Mouse (Mus musculus) forelimb bud, embryonic 11.5 days (tissue): ENCODE measurements around the gene Fsd1.

Experiments used
- DNase-seq: peaks from one replicate; pipeline ENCODE4 v3.0.0-alpha.2; 2012; ENCODE audit warnings: low read depth, low spot score

The Fsd1 gene

DNA sequence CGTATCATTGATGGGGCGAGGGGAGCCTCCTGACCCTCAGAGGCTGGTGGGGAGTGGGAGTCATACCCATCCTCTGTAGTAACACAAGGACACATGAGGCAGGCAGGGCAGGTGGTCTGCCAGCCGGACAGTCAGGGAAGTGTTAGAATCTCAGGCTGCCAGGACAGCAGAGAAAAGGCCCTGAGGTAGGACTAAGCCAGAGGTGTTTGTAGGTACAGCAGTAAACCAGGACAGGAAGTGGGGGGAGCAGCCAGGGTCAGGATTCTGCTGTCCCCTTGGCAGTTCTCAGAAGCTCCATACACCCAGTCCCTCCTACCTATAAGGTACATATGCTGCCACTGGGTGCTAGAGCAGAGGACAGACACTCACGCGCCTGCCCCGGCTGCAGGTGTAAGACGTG, 24.7 kb upstream of the Fsd1 start:
- no peak for DNase-seq

DNA sequence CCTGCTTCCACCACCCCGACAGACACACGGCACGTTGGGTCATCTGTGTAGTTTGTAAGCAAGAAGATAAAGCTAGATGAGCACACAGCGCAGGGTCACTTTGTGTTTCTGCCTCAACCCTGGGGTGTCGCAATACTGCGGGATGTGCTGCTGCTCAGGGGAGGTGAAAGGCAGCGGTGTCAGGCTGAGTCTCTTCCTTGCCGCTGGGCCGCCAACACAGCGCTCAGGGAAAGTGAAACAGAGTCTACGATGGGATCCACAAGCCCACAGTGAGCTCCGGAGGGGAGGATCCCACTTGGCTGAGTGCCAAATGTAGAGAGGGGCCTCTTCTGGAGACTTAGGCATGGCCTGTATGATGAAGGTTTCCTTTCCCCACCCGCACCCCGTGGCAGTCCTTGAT, 23.1 kb upstream of the Fsd1 start:
- DNase-seq: no peak

DNA sequence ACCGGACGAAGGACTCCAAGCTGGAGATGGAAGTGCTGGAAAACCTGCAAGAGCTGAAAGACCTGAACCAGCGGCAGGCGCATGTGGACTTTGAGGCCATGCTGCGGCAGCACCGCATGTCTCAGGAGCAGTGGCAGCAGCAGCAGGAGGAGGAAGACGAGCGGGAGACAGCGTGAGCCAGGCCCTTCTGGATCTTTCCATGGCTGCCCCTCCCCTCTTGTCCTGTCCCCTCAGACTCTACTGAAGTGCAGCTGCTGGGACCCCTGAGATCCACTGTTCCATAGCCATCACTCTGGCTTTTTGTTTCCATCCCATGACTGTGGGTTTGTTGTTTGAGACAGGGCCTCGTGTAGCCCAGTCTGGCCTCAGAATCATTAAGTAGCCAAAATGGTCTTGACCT, 21.8 kb upstream of the Fsd1 start:
- no peak for DNase-seq

DNA sequence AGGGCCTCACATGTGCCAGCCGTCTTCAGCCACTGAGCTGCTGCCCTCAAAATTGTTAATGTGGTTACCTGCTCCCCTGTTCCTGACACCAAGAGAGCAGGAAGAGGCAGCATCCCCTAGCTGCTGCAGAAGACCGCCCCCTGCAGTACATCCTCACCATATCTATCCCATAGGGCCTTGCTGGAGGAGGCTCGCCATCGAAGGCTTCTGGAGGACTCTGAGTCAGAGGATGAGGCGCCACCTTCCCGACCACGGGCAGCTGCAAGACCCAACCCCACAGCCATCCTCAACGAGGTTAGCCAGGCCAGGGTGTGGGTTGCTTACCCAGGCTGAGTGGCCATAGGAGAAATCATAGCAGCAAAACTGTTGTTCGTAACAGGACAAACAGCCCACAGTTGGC, 21.3 kb upstream of the Fsd1 start:
- DNase-seq: no peak

DNA sequence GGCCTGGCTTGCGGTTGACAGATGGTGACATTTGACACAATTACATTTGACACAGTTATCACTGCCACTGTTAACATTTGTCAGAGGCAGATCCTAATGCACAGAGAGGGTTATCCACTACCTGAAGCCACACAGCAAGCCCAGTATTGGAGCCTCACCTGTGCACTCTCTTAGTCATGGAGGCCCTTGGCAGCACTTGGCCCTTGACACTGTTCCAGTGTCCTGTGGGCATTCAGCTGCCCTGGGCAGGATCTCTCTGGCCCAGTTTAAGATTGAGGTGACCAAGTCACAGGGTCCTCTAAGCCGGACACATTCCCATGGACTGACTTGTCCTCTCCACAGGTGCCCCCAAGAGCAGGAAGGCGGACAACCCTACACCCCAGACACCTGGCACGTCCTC, 19.1 kb upstream of the Fsd1 start:
- DNase-seq: no peak

DNA sequence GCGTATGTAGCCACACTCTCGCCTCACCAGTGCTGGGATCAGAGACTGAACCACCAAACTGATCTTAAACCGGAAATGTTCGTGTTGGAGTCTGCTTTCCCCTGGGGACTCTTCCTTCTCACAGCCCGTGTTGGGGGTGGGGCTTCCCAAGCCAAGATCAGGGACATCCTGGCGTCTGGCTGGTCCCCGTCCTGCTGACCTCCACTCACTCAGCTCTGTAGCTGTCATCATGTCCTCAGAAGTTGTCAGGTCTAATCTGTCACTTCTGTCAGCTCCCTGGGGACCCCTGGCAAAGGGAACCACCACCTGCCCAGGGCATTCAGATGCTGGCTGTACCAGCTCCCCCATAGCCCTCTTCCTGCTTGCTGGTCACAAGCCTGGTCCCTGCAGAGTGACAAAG, 18.1 kb upstream of the Fsd1 start:
- DNase-seq: no peak

- DNase-seq: no peak
These were observed 16.7 kb upstream of the Fsd1 start for GRCm38 (mm10) chr17:55969560-55969959.

DNA sequence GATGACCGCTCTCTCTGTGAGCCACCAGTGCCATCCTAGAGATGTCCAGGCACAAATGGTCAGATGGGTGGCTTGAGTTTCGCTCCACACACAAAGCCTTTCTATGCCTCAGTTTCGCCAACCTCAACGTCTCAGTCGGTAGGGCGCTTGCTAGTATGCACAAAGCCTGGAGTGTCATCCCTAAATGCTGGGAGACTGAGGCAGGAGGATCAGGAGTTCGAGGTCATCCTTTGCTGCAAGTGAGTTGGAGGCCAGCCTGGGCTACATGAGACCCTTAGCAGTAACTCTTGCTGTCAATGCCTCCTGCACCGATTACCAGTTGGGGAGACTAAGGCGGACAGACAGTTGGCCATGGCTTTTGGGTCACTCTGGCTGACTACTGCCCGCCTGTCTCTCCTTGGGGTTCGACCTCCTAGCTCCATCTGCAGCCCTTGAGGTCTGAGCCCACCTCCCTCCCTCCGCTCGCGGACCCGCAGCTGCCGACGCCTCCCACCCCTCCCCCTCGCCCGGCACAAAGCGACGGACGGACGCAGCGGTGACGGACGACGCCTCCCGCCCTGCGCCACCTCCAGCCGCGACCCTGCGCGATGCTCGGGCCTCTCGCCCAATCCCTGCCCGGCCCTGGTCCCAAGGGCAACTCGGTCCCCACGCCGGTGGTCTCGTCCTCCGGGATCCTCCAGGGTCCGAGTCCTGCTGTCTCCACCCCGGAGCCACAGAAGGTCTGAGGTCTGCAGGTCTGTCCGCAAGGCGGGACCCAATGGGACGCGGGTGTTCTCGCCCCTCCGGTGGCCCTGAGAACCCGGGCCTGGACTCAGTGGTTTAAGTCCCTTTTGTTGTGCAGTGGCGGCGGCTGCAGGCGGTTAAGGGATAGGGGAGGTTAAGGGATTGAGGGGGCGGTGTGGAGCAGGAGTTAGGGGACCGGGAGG, 16.1 kb upstream of the Fsd1 start, which contains the start of gene Shd:
Gene Shd, plus strand, starts transcription at position 502 of the 926 bp plus-strand sequence.
- DNase-seq: peak; percentile 55

GRCm38 (mm10) chr17:55971453-55971852, 14.9 kb upstream of the Fsd1 start:
- no peak for DNase-seq

DNA sequence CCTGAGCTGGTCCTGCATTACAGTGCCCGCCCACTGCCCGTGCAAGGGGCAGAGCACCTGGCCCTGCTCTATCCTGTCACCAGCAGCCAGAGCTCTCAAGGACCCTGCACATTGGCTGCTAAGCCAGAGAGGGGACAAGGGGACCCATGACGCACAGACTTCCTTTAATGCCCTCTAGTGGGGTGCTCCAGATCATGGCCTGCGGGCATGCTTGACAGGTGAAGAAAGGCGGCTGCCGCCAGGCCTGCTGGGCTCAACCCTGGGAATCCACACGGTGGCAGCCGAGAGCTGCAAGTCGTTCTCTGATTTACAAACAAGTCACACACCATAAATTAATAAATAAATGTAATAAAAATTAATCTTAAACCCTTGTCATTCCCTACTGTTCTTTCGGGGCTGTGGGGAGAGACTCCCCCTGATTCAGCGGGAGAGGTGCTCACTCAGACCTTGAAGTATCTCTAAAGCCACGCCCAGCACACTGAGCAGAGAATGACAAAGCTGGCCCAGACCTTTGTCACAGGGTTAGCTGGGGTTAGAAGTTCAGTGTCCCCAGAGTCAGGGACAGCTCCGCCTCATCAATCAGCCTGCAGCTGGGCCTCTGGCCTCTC, 9.9 kb upstream of the Fsd1 start:
- DNase-seq: peak; percentile 74

DNA sequence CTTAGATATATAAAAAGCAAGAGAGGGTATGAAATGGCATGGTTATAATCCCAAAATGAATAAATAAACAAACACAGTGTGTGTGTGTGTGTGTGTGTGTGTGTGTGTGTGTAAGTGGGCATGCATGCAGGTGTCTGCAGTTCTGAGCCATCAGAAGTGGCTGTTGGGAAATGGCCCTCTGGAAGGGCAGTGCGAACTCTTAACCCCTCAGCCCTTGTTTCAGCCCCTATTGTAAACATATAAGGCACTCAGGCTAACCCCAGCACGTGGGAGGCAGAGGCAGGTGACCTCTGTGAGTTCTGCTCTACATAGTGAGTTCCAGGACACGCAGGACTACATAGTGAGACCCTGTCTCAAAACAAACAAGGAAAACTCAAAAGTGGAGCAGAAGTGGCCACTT, 9.0 kb upstream of the Fsd1 start:
- no peak for DNase-seq

- no peak for DNase-seq
These were observed 4.1 kb downstream of the Fsd1 start for GRCm38 (mm10) chr17:55990278-55990898.

- no peak for DNase-seq
These were observed 9.7 kb downstream of the Fsd1 start for GRCm38 (mm10) chr17:55996007-55996406.

GRCm38 (mm10) chr17:55999794-56000499, 13.6 kb downstream of the Fsd1 start:
- DNase-seq: no peak

- DNase-seq: no peak
These were observed 16.7 kb downstream of the Fsd1 start for GRCm38 (mm10) chr17:56003000-56003399.

GRCm38 (mm10) chr17:56005415-56006061, 19.2 kb downstream of the Fsd1 start, which contains the start of the genes Stap2 and Mpnd:
Stap2 (minus strand) TSS chr17:56005584.
Mpnd (plus strand) TSS chr17:56005711.
- peak; percentile 100 for DNase-seq

DNA sequence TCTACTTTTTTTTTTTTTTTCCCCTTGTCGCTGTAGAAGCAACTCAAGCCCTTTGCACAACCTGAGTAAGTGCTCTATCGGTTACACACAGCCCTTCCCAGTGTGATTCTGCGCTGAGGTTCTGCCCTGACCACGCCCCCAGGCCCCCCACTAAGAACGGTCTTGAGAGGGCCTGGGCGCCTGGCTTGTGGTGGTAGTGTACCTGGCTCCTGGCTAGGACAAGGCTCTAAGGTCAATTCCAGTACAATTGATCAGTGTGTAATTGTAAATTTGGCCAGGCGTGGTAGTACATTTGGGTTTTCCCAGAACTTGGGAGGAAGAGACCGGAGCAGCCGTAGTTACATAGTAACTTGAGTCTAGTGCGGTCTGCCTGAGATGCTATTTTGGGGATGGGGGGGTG, 20.6 kb downstream of the Fsd1 start:
- no peak for DNase-seq

- no peak for DNase-seq
These were observed 21.4 kb downstream of the Fsd1 start for GRCm38 (mm10) chr17:56007444-56008355.

GRCm38 (mm10) chr17:56008356-56009087, 22.2 kb downstream of the Fsd1 start:
- DNase-seq: peak; percentile 99
